Mouse (Mus musculus) cerebellum, postnatal 36 days (tissue): ENCODE data around the gene Hmgcs2.

Experiments
- DNase-seq, 2 experiments: peaks; one replicate each; pipeline ENCODE4 v3.0.0; 2021 to 2022; ENCODE audit warnings: mixed read lengths in 2 of 2

The Hmgcs2 gene

GRCm38 (mm10) chr3:98280933-98281678 is 871 bp downstream of the Hmgcs2 start:
- peak; percentile 40 to 43 for DNase-seq

- no peak for DNase-seq
Observed at GRCm38 (mm10) chr3:98282422-98282821, 2.2 kb downstream of the Hmgcs2 start.

- no peak for DNase-seq
Observed at GRCm38 (mm10) chr3:98283205-98283604, 3.0 kb downstream of the Hmgcs2 start.

- DNase-seq: no peak
Observed at GRCm38 (mm10) chr3:98291044-98291443, 10.8 kb downstream of the Hmgcs2 start.

- DNase-seq: no peak
Observed at GRCm38 (mm10) chr3:98295965-98296364, 15.7 kb downstream of the Hmgcs2 start.

GRCm38 (mm10) chr3:98299391-98300100 is 19.3 kb downstream of the Hmgcs2 start:
- no peak for DNase-seq

GRCm38 (mm10) chr3:98300266-98300665 is 20.0 kb downstream of the Hmgcs2 start:
- DNase-seq: no peak

GRCm38 (mm10) chr3:98301761-98302160 is 21.5 kb downstream of the Hmgcs2 start:
- no peak for DNase-seq

- DNase-seq: no peak
Observed at GRCm38 (mm10) chr3:98308606-98309005, 28.4 kb downstream of the Hmgcs2 start.

GRCm38 (mm10) chr3:98310456-98310855 is 30.2 kb downstream of the Hmgcs2 start:
- no peak for DNase-seq

GRCm38 (mm10) chr3:98312867-98313266 is 32.6 kb downstream of the Hmgcs2 start:
- peak; percentile 36 to 37 for DNase-seq

GRCm38 (mm10) chr3:98313294-98314155 is 33.3 kb downstream of the Hmgcs2 start:
- DNase-seq: no peak

GRCm38 (mm10) chr3:98315181-98315580 is 34.9 kb downstream of the Hmgcs2 start:
- DNase-seq: no peak

- DNase-seq: no peak
Observed at GRCm38 (mm10) chr3:98317143-98317542, 36.9 kb downstream of the Hmgcs2 start.

- DNase-seq: no peak
Observed at GRCm38 (mm10) chr3:98319190-98319589, 39.0 kb downstream of the Hmgcs2 start.

GRCm38 (mm10) chr3:98322209-98322608 is 42.0 kb downstream of the Hmgcs2 start:
- DNase-seq: no peak

- no peak for DNase-seq
Observed at GRCm38 (mm10) chr3:98324235-98324634, 44.0 kb downstream of the Hmgcs2 start.

- DNase-seq: no peak
Observed at GRCm38 (mm10) chr3:98334010-98334409, 53.8 kb downstream of the Hmgcs2 start.

GRCm38 (mm10) chr3:98335331-98335730 is 55.1 kb downstream of the Hmgcs2 start:
- DNase-seq: no peak

- DNase-seq: no peak
Observed at GRCm38 (mm10) chr3:98335886-98336285, 55.7 kb downstream of the Hmgcs2 start.

- no peak for DNase-seq
Observed at GRCm38 (mm10) chr3:98336661-98337654, 56.7 kb downstream of the Hmgcs2 start.

GRCm38 (mm10) chr3:98338584-98339041 is 58.4 kb downstream of the Hmgcs2 start:
- peak; percentile 14 to 22 for DNase-seq
